Comparison of ENCODE assay signal across 8 mouse cellular contexts in the genomic region with DNA sequence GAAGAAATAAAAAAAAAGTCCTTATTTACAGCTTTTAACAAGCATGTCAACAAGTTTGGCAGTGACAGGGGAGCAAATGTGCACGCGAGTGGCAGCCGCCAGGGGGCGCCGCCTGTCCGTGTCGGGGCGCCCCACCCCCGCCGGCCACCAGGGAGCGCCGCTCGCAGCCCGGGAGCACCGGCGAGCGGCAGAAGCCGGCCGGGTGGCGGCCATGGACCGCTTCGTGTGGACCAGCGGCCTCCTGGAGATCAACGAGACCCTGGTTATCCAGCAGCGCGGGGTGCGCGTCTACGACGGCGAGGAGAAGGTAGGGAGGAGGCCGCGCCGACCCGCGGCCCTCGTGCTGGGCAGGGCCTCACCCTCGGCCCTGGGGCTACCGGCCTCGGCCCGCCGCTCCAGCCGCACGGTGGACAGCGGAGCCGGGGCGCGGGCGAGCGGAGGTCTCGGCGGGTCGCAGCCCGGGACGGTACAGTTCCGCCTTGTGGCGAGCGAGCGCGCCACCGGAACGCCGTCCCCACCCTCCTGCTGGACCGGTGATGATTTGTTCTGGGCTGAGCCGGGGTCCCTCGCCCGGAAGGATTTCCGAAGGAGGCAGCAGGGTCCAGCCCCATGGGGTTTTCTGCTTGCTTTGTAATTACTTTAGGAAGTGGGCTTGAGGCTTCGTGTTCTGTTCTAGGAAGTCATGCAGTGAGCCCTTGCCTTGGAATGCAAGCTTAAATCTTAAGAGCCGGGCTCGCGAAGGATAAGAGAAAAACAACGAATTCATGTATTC. TPM values are rescaled to one million over a fixed set of nuclear protein-coding genes. Genes with fewer than 3 reads are reported as not detected.
DNase-seq lines count a peak whose midpoint lies in the region; ATAC-seq lines count a peak whose summit lies in the region.

Gene Vps36 (plus strand): TSS at position 150 of the 772 bp plus-strand sequence.

- peak within 1 kb of the TSS; percentile 65 for H3K4me2 ChIP-seq in hindbrain, embryonic 13.5 days

- no peaks in the 10 kb centered on the region for H3K9me3 ChIP-seq in hindbrain, embryonic 13.5 days

- H3K36me3 ChIP-seq in hindbrain, embryonic 13.5 days = no peaks in the 10 kb centered on the region

- DNase-seq in NIH3T3 (ENCODE audit: low read depth) = peak; percentile 95
- DNase-seq in cerebellum, postnatal 10 days = peak; percentile 95 to 97
- peak; percentile 67 to 85 for DNase-seq in frontal cortex, postnatal 14 days (ENCODE audit: low spot score in 2 of 2)
- DNase-seq in layer of hippocampus, postnatal 25 days (ENCODE audit: extremely low spot score in 1 of 2, low spot score in 1 of 2) = peak; percentile 90 to 93
- DNase-seq in lung, postnatal 25 days (ENCODE audit: low spot score) = peak; percentile 86
- peak; percentile 93 for DNase-seq in retina, embryonic 14.5 days (ENCODE audit: low spot score)
- peak; percentile 94 for DNase-seq in thymus, postnatal 4 days

- ATAC-seq in hindbrain, embryonic 13.5 days (ENCODE audit: low FRiP score) = peak; percentile 95

- peak within 1 kb of the TSS; percentile 83 for H3K4me3 ChIP-seq in hindbrain, embryonic 13.5 days

- H3K9ac ChIP-seq in hindbrain, embryonic 13.5 days = peak within 1 kb of the TSS; percentile 92

- H3K27me3 ChIP-seq in hindbrain, embryonic 13.5 days = no peaks in the 10 kb centered on the region

- under 1% methylated on average over 45 of the region's 73 CpGs for WGBS in hindbrain, embryonic 13.5 days

- peak within 1 kb of the TSS; percentile 96 for H3K27ac ChIP-seq in hindbrain, embryonic 13.5 days

- peaks cover 19% of the 10 kb centered on the region for H3K4me1 ChIP-seq in hindbrain, embryonic 13.5 days (replicated peaks)

RNA-seq across cellular contexts. Expression of gene Vps36, which starts in this region (rescaled TPM):
- polyA plus RNA-seq in hindbrain, embryonic 13.5 days (2015; fragmentation: Nextera tagmentation; extraction: Ambion mirVana) = 42.1 and 42.3 TPM in 2 replicates
- 10 to 100 TPM; 28.0 to 30.9 TPM for total RNA-seq in layer of hippocampus, postnatal 25 days (2021)

Comparison
In these comparisons a context has a peak if more than half of its experiments do, and no peak if none do; other contexts are left out.
1. Peak in every context shown above with its lines: DNase-seq, ATAC-seq, H3K4me3 ChIP-seq and H3K27ac ChIP-seq.